Mouse (Mus musculus) embryonic facial prominence, embryonic 15.5 days (tissue): ENCODE data around the gene Nabp2. TPM values are rescaled to one million over a fixed set of nuclear protein-coding genes. Genes with fewer than 3 reads are reported as not detected.

Experiments used
- ATAC-seq: fragments of 200-750 bp; cut with Nextera tagmentation; 2 replicates; pipeline ENCODE4 v1.8.0; 2017; ENCODE audit warnings: low read depth, moderate TSS enrichment; ENCODE audit not compliant: insufficient number of reproducible peaks, low FRiP score, low TSS enrichment
- H3K27ac ChIP-seq: fragments of 300-500 bp; sonication (generic); replicated peaks from 2 replicates; pipeline ENCODE4 v1.5.1; 2015; ENCODE audit warnings: mild to moderate bottlenecking, inconsistent platforms
- H3K27me3 ChIP-seq: fragments of 300-500 bp; sonication (generic); 2 replicates; pipeline ENCODE4 v1.6.1; 2015; ENCODE audit warnings: inconsistent platforms
- H3K36me3 ChIP-seq: fragments of 300-500 bp; sonication (generic); 2 replicates; pipeline ENCODE4 v1.6.1; 2015; ENCODE audit warnings: mild to moderate bottlenecking, inconsistent platforms
- H3K4me1 ChIP-seq: fragments of 300-500 bp; sonication (generic); 2 replicates; pipeline ENCODE4 v1.6.1; 2015; ENCODE audit warnings: inconsistent platforms
- H3K4me2 ChIP-seq: fragments of 300-500 bp; sonication (generic); replicated peaks from 2 replicates; pipeline ENCODE4 v1.6.1; 2015; ENCODE audit warnings: mild to moderate bottlenecking, inconsistent platforms
- H3K4me3 ChIP-seq: fragments of 300-500 bp; sonication (generic); replicated peaks from 2 replicates; pipeline ENCODE4 v1.5.1; 2015; ENCODE audit warnings: mild to moderate bottlenecking, inconsistent platforms
- H3K9ac ChIP-seq: fragments of 300-500 bp; sonication (generic); 2 replicates; pipeline ENCODE4 v1.6.1; 2015; ENCODE audit warnings: inconsistent platforms
- H3K9me3 ChIP-seq: fragments of 300-500 bp; sonication (generic); replicated peaks from 2 replicates; pipeline ENCODE4 v1.6.1; 2016; ENCODE audit warnings: inconsistent platforms
- WGBS: fragments of 180-500 bp; shearing (Covaris S2); methylation state at CpG from one replicate; pipeline ENCODE4 v1.1.7; 2015; 5-methylcytosine and 5-hydroxymethylcytosine counted together
- polyA plus RNA-seq: library from polyadenylated mRNA; unstranded; fragments of >200 nt; fragmentation: Nextera tagmentation; extraction: Ambion mirVana; gene quantifications from 2 replicates; pipeline ENCODE4 v1.2.1, GENCODE M21; 2015

The Nabp2 gene
- polyA plus RNA-seq, 1 experiment from 2014 or later = 75.7 TPM

- H3K9ac ChIP-seq = no peak overlapping the region
- ATAC-seq = no peak
- H3K4me3 ChIP-seq = no peak overlapping the region
- H3K36me3 ChIP-seq = peaks cover 25% of the 10 kb centered on the region
- H3K4me1 ChIP-seq = peaks cover 7% of the 10 kb centered on the region
- no peak overlapping the region for H3K27ac ChIP-seq
- no peaks in the 10 kb centered on the region for H3K27me3 ChIP-seq
- no peaks in the 10 kb centered on the region for H3K9me3 ChIP-seq
- H3K4me2 ChIP-seq = no peak overlapping the region
- 85% methylated on average over 7 of the region's 7 CpGs for WGBS
Measured at GRCm38 (mm10) chr10:128403931-128404330, 7.4 kb downstream of the Nabp2 start.

GRCm38 (mm10) chr10:128401638-128402037 lies 9.7 kb downstream of the Nabp2 start:
- H3K9ac ChIP-seq = no peak overlapping the region
- no peak overlapping the region for H3K4me3 ChIP-seq
- no peak overlapping the region for H3K27ac ChIP-seq
- ATAC-seq = no peak
- H3K4me1 ChIP-seq = no peaks in the 10 kb centered on the region
- 62% methylated on average over 9 of the region's 9 CpGs for WGBS
- H3K36me3 ChIP-seq = peaks cover 16% of the 10 kb centered on the region; the same call in 1 of the 2 replicates
- H3K4me2 ChIP-seq = no peak overlapping the region
- no peaks in the 10 kb centered on the region for H3K9me3 ChIP-seq
- H3K27me3 ChIP-seq = no peaks in the 10 kb centered on the region

- no peaks in the 10 kb centered on the region for H3K27me3 ChIP-seq
- H3K36me3 ChIP-seq = peaks cover 15% of the 10 kb centered on the region; the same call in 1 of the 2 replicates
- no peak within 1 kb of the TSS for H3K27ac ChIP-seq
- no peak within 1 kb of the TSS for H3K9ac ChIP-seq
- no peak for ATAC-seq
- H3K4me3 ChIP-seq = no peak within 1 kb of the TSS
- no peak within 1 kb of the TSS for H3K4me2 ChIP-seq
- no peaks in the 10 kb centered on the region for H3K9me3 ChIP-seq
- no peaks in the 10 kb centered on the region for H3K4me1 ChIP-seq
- 15% methylated on average over 2 of the region's 2 CpGs for WGBS
Measured at GRCm38 (mm10) chr10:128401056-128401455, 10.2 kb downstream of the Nabp2 start, which contains the start of gene Slc39a5. Gene Slc39a5, minus strand, starts transcription at chr10:128401229.

GRCm38 (mm10) chr10:128400338-128400737 lies 11.0 kb downstream of the Nabp2 start:
- Histone ChIP-seq H3K27me3 (no peaks in the 10 kb centered on the region), H3K4me3 (no peak overlapping the region), H3K9ac (no peak overlapping the region), H3K27ac (no peak overlapping the region), H3K4me2 (no peak overlapping the region), H3K9me3 (no peaks in the 10 kb centered on the region), H3K4me1 (no peaks in the 10 kb centered on the region), H3K36me3 (peaks cover 18% of the 10 kb centered on the region; the same call in 1 of the 2 replicates)
- WGBS = 30% methylated on average over 5 of the region's 5 CpGs
- no peak for ATAC-seq

GRCm38 (mm10) chr10:128397466-128397865 lies 13.8 kb downstream of the Nabp2 start:
- Histone ChIP-seq H3K4me1 (peaks cover 9% of the 10 kb centered on the region; the same call in 1 of the 2 replicates), H3K9ac (no peak overlapping the region), H3K27me3 (no peaks in the 10 kb centered on the region), H3K4me3 (no peak overlapping the region), H3K36me3 (peaks cover 37% of the 10 kb centered on the region), H3K9me3 (no peaks in the 10 kb centered on the region), H3K4me2 (no peak overlapping the region), H3K27ac (no peak overlapping the region)
- WGBS = 61% methylated on average over 7 of the region's 7 CpGs
- ATAC-seq = no peak

- no peak overlapping the region for H3K4me2 ChIP-seq
- ATAC-seq = no peak
- H3K9ac ChIP-seq = no peak overlapping the region
- H3K4me3 ChIP-seq = no peak overlapping the region
- peaks cover 9% of the 10 kb centered on the region; the same call in 1 of the 2 replicates for H3K4me1 ChIP-seq
- no peaks in the 10 kb centered on the region for H3K27me3 ChIP-seq
- peaks cover 44% of the 10 kb centered on the region for H3K36me3 ChIP-seq
- H3K9me3 ChIP-seq = no peaks in the 10 kb centered on the region
- no peak overlapping the region for H3K27ac ChIP-seq
- 65% methylated on average over 10 of the region's 10 CpGs for WGBS
Measured at GRCm38 (mm10) chr10:128396716-128397264, 14.5 kb downstream of the Nabp2 start.

- Histone ChIP-seq H3K27me3 (no peaks in the 10 kb centered on the region), H3K4me3 (no peak overlapping the region), H3K36me3 (peaks cover 49% of the 10 kb centered on the region), H3K4me1 (peaks cover 9% of the 10 kb centered on the region; the same call in 1 of the 2 replicates), H3K9ac (no peak overlapping the region), H3K27ac (no peak overlapping the region), H3K4me2 (no peak overlapping the region), H3K9me3 (no peaks in the 10 kb centered on the region)
- ATAC-seq = no peak
- 58% methylated on average over 11 of the region's 11 CpGs for WGBS
Measured at GRCm38 (mm10) chr10:128396017-128396673, 15.1 kb downstream of the Nabp2 start.

- H3K4me3 ChIP-seq = no peak overlapping the region
- no peaks in the 10 kb centered on the region for H3K27me3 ChIP-seq
- peaks cover 91% of the 10 kb centered on the region for H3K36me3 ChIP-seq
- ATAC-seq = no peak
- no peaks in the 10 kb centered on the region for H3K9me3 ChIP-seq
- no peak overlapping the region for H3K27ac ChIP-seq
- WGBS = 79% methylated on average over 6 of the region's 6 CpGs
- H3K4me1 ChIP-seq = peaks cover 9% of the 10 kb centered on the region; the same call in 1 of the 2 replicates
- no peak overlapping the region for H3K9ac ChIP-seq
- no peak overlapping the region for H3K4me2 ChIP-seq
Measured at GRCm38 (mm10) chr10:128391850-128392249, 19.4 kb downstream of the Nabp2 start.

GRCm38 (mm10) chr10:128390366-128390765 lies 20.9 kb downstream of the Nabp2 start:
- Histone ChIP-seq H3K27ac (no peak overlapping the region), H3K9ac (no peak overlapping the region), H3K27me3 (no peaks in the 10 kb centered on the region), H3K4me1 (peaks cover 9% of the 10 kb centered on the region; the same call in 1 of the 2 replicates), H3K9me3 (no peaks in the 10 kb centered on the region), H3K4me2 (no peak overlapping the region), H3K36me3 (peaks cover 94% of the 10 kb centered on the region), H3K4me3 (no peak overlapping the region)
- ATAC-seq = no peak
- 87% methylated on average over 12 of the region's 12 CpGs for WGBS

GRCm38 (mm10) chr10:128389570-128389969 lies 21.7 kb downstream of the Nabp2 start:
- ATAC-seq = no peak
- Histone ChIP-seq H3K4me1 (peaks cover 7% of the 10 kb centered on the region; the same call in 1 of the 2 replicates), H3K27ac (no peak overlapping the region), H3K9me3 (no peaks in the 10 kb centered on the region), H3K4me3 (no peak overlapping the region), H3K4me2 (no peak overlapping the region), H3K9ac (no peak overlapping the region), H3K36me3 (peaks cover 99% of the 10 kb centered on the region), H3K27me3 (no peaks in the 10 kb centered on the region)
- WGBS = 91% methylated on average over 6 of the region's 6 CpGs

- H3K36me3 ChIP-seq = peaks cover 99% of the 10 kb centered on the region
- no peaks in the 10 kb centered on the region for H3K9me3 ChIP-seq
- ATAC-seq = no peak
- no peak overlapping the region for H3K4me3 ChIP-seq
- H3K27me3 ChIP-seq = no peaks in the 10 kb centered on the region
- H3K4me1 ChIP-seq = peaks cover under 1% of the 10 kb centered on the region; the same call in 1 of the 2 replicates
- no peak overlapping the region for H3K9ac ChIP-seq
- H3K4me2 ChIP-seq = no peak overlapping the region
- WGBS = 88% methylated on average over 14 of the region's 14 CpGs
- no peak overlapping the region for H3K27ac ChIP-seq
Measured at GRCm38 (mm10) chr10:128388941-128389340, 22.4 kb downstream of the Nabp2 start.
